Mouse (Mus musculus) MEL (cell line): ENCODE measurements around the gene Pold4. TPM values are rescaled to one million over a fixed set of nuclear protein-coding genes. Genes with fewer than 3 reads are reported as not detected.

ENCODE experiments used
- DNase-seq: peaks from one replicate; pipeline ENCODE4 v3.0.0; 2011; ENCODE audit warnings: low read depth, low spot score
- H3K27ac ChIP-seq: 2 replicates; pipeline ENCODE4 v1.5.1; 2012; ENCODE audit warnings: low read depth, mild to moderate bottlenecking, control low read depth, low read length, moderate library complexity; ENCODE audit not compliant: control insufficient read depth
- H3K27me3 ChIP-seq, 2 experiments: fragments of 150-350 bp in 1 of 2; sonication (generic) in 1 of 2; 2 replicates each; pipeline ENCODE4 v1.6.1; 2012; ENCODE audit warnings: low read length in 2 of 2, mild to moderate bottlenecking in 2 of 2, improper control_type of control experiment in 1 of 2, moderate library complexity in 1 of 2; ENCODE audit not compliant: insufficient read depth in 2 of 2, control insufficient read depth in 1 of 2
- H3K36me3 ChIP-seq, 2 experiments: 2 replicates each; pipeline ENCODE4 v1.6.1; 2012 to 2014; ENCODE audit warnings: low read length in 2 of 2, improper control_type of control experiment in 1 of 2, inconsistent platforms in 1 of 2, mild to moderate bottlenecking in 1 of 2; ENCODE audit not compliant: insufficient read depth in 2 of 2, control insufficient read depth in 1 of 2
- H3K4me1 ChIP-seq, 2 experiments: fragments of 150-350 bp in 1 of 2; sonication (generic) in 1 of 2; 2 replicates each; pipeline ENCODE4 v1.6.1; 2012; ENCODE audit warnings: low read length in 2 of 2, improper control_type of control experiment in 1 of 2, mild to moderate bottlenecking in 1 of 2; ENCODE audit not compliant: insufficient read depth in 2 of 2, control insufficient read depth in 1 of 2
- H3K4me3 ChIP-seq, 2 experiments: fragments of 150-350 bp in 1 of 2; sonication (generic) in 1 of 2; 2 replicates each; pipeline ENCODE4 v1.5.1; 2012; ENCODE audit warnings: low read depth in 2 of 2, low read length in 2 of 2, mild to moderate bottlenecking in 2 of 2, moderate library complexity in 2 of 2, control low read depth in 1 of 2, improper control_type of control experiment in 1 of 2; ENCODE audit not compliant: control insufficient read depth in 1 of 2, insufficient read depth in 1 of 2
- H3K79me2 ChIP-seq: 2 replicates; pipeline ENCODE4 v1.6.1; 2012; ENCODE audit warnings: mild to moderate bottlenecking, low read length, moderate library complexity; ENCODE audit not compliant: control insufficient read depth, poor library complexity, insufficient read depth
- H3K9ac ChIP-seq: 2 replicates; pipeline ENCODE4 v1.6.1; 2012; ENCODE audit warnings: low read depth, mild to moderate bottlenecking, control low read depth, low read length, moderate library complexity; ENCODE audit not compliant: control insufficient read depth, poor library complexity, severe bottlenecking
- H3K9me3 ChIP-seq: fragments of 150-350 bp; sonication (generic); replicated peaks from 2 replicates; pipeline ENCODE4 v1.6.1; 2012; ENCODE audit warnings: mild to moderate bottlenecking, low read length, improper control_type of control experiment, moderate library complexity; ENCODE audit not compliant: insufficient read depth
- BHLHE40 ChIP-seq: IDR thresholded peaks from 2 replicates; pipeline ENCODE4 v1.6.1; 2012; ENCODE audit warnings: low read depth, mild to moderate bottlenecking, inconsistent platforms, low read length, improper control_type of control experiment, borderline replicate concordance
- CHD1 ChIP-seq: IDR thresholded peaks from 2 replicates; pipeline ENCODE4 v1.6.1; 2012; ENCODE audit warnings: low read depth, mild to moderate bottlenecking, inconsistent platforms, low read length, improper control_type of control experiment
- CTCF ChIP-seq, 3 experiments: IDR thresholded peaks in 2 of 3; conservative IDR thresholded peaks in 1 of 3; 2 replicates each; pipeline ENCODE4 v1.5.1; 2011 to 2012; ENCODE audit warnings: low read length in 3 of 3, low read depth in 2 of 3, mild to moderate bottlenecking in 2 of 3, improper control_type of control experiment in 1 of 3, inconsistent platforms in 1 of 3, mixed read lengths in 1 of 3, moderate library complexity in 1 of 3; ENCODE audit not compliant: control insufficient read depth in 1 of 3, insufficient read depth in 1 of 3, poor library complexity in 1 of 3, severe bottlenecking in 1 of 3
- E2F4 ChIP-seq: IDR thresholded peaks from 2 replicates; pipeline ENCODE4 v1.6.1; 2011; ENCODE audit warnings: low read depth, low read length, improper control_type of control experiment, borderline replicate concordance
- EP300 ChIP-seq, 2 experiments: IDR thresholded peaks; 2 replicates each; pipeline ENCODE4 v1.6.1; 2011; ENCODE audit warnings: improper control_type of control experiment in 2 of 2, low read length in 2 of 2, low read depth in 1 of 2, mild to moderate bottlenecking in 1 of 2
- ETS1 ChIP-seq: IDR thresholded peaks from 2 replicates; pipeline ENCODE4 v1.6.1; 2012; ENCODE audit warnings: low read depth, mild to moderate bottlenecking, inconsistent platforms, low read length, improper control_type of control experiment, moderate library complexity
- GATA1 ChIP-seq: IDR thresholded peaks from 2 replicates; pipeline ENCODE4 v1.6.1; 2011; ENCODE audit warnings: low read depth, low read length, improper control_type of control experiment
- HCFC1 ChIP-seq: IDR thresholded peaks from 2 replicates; pipeline ENCODE4 v1.6.1; 2012; ENCODE audit warnings: low read depth, mild to moderate bottlenecking, inconsistent platforms, low read length, improper control_type of control experiment, moderate library complexity
- JUND ChIP-seq: IDR thresholded peaks from 2 replicates; pipeline ENCODE4 v1.6.1; 2011; ENCODE audit warnings: low read depth, mild to moderate bottlenecking, improper control_type of control experiment, low read length
- MAFK ChIP-seq: IDR thresholded peaks from 2 replicates; pipeline ENCODE4 v1.6.1; 2011; ENCODE audit warnings: low read depth, mild to moderate bottlenecking, low read length, improper control_type of control experiment, borderline replicate concordance
- MAX ChIP-seq: IDR thresholded peaks from 2 replicates; pipeline ENCODE4 v1.6.1; 2011; ENCODE audit warnings: low read length, improper control_type of control experiment
- MAZ ChIP-seq: IDR thresholded peaks from 2 replicates; pipeline ENCODE4 v1.6.1; 2012; ENCODE audit warnings: low read depth, mild to moderate bottlenecking, inconsistent platforms, low read length, improper control_type of control experiment
- MEF2A ChIP-seq: IDR thresholded peaks from 2 replicates; pipeline ENCODE4 v1.6.1; 2014; ENCODE audit warnings: low read depth, mild to moderate bottlenecking, inconsistent platforms, low read length, improper control_type of control experiment; ENCODE audit not compliant: poor library complexity, insufficient replicate concordance, severe bottlenecking; ENCODE audit errors: extremely low read depth
- MXI1 ChIP-seq: IDR thresholded peaks from 2 replicates; pipeline ENCODE4 v1.6.1; 2011; ENCODE audit warnings: mild to moderate bottlenecking, low read depth, low read length, improper control_type of control experiment
- MYB ChIP-seq: IDR thresholded peaks from 2 replicates; pipeline ENCODE4 v1.6.1; 2011; ENCODE audit warnings: mild to moderate bottlenecking, low read depth, low read length, improper control_type of control experiment
- NELFE ChIP-seq: IDR thresholded peaks from 2 replicates; pipeline ENCODE4 v1.6.1; 2011; ENCODE audit warnings: low read depth, low read length, improper control_type of control experiment
- NRF1 ChIP-seq: IDR thresholded peaks from 2 replicates; pipeline ENCODE4 v1.6.1; 2014; ENCODE audit warnings: low read depth, mild to moderate bottlenecking, inconsistent platforms, low read length, improper control_type of control experiment, moderate library complexity; ENCODE audit not compliant: poor library complexity, insufficient read depth, severe bottlenecking
- POLR2A ChIP-seq, 2 experiments: IDR thresholded peaks; 2 replicates each; pipeline ENCODE4 v1.6.1; 2011 to 2012; ENCODE audit warnings: low read length in 2 of 2, mild to moderate bottlenecking in 2 of 2, control low read depth in 1 of 2, improper control_type of control experiment in 1 of 2, low read depth in 1 of 2, moderate library complexity in 1 of 2; ENCODE audit not compliant: control insufficient read depth in 1 of 2, insufficient read depth in 1 of 2, poor library complexity in 1 of 2
- POLR2AphosphoS5 ChIP-seq: IDR thresholded peaks from 2 replicates; pipeline ENCODE4 v1.6.1; 2012; ENCODE audit warnings: low read depth, borderline replicate concordance, mild to moderate bottlenecking, inconsistent platforms, low read length, moderate library complexity, mixed read lengths
- RAD21 ChIP-seq: IDR thresholded peaks from 2 replicates; pipeline ENCODE4 v1.6.1; 2011; ENCODE audit warnings: mild to moderate bottlenecking, low read depth, low read length, improper control_type of control experiment
- RCOR1 ChIP-seq: IDR thresholded peaks from 2 replicates; pipeline ENCODE4 v1.6.1; 2012; ENCODE audit warnings: low read depth, mild to moderate bottlenecking, inconsistent platforms, low read length, improper control_type of control experiment
- SMC3 ChIP-seq: IDR thresholded peaks from 2 replicates; pipeline ENCODE4 v1.6.1; 2011; ENCODE audit warnings: low read depth, low read length, improper control_type of control experiment
- TAL1 ChIP-seq: IDR thresholded peaks from 2 replicates; pipeline ENCODE4 v1.6.1; 2012; ENCODE audit warnings: mild to moderate bottlenecking, inconsistent platforms, low read length, moderate library complexity, mixed read lengths
- TCF12 ChIP-seq: IDR thresholded peaks from 2 replicates; pipeline ENCODE4 v1.6.1; 2014; ENCODE audit warnings: low read depth, mild to moderate bottlenecking, inconsistent platforms, low read length, improper control_type of control experiment, moderate library complexity
- UBTF ChIP-seq: IDR thresholded peaks from 2 replicates; pipeline ENCODE4 v1.6.1; 2012; ENCODE audit warnings: low read depth, mild to moderate bottlenecking, inconsistent platforms, low read length, improper control_type of control experiment, moderate library complexity, borderline replicate concordance; ENCODE audit not compliant: insufficient read depth
- USF1 ChIP-seq: IDR thresholded peaks from 2 replicates; pipeline ENCODE4 v1.6.1; 2014; ENCODE audit warnings: low read depth, mild to moderate bottlenecking, inconsistent platforms, low read length, improper control_type of control experiment, moderate library complexity
- USF2 ChIP-seq, 2 experiments: IDR thresholded peaks; 2 replicates each; pipeline ENCODE4 v1.6.1; 2011 to 2012; ENCODE audit warnings: improper control_type of control experiment in 2 of 2, low read length in 2 of 2, borderline replicate concordance in 1 of 2, inconsistent platforms in 1 of 2, low read depth in 1 of 2, mild to moderate bottlenecking in 1 of 2; ENCODE audit not compliant: insufficient read depth in 1 of 2
- ZC3H11A ChIP-seq: IDR thresholded peaks from 2 replicates; pipeline ENCODE4 v1.6.1; 2012; ENCODE audit warnings: low read depth, mild to moderate bottlenecking, inconsistent platforms, low read length, improper control_type of control experiment
- ZKSCAN1 ChIP-seq: IDR thresholded peaks from 2 replicates; pipeline ENCODE4 v1.6.1; 2012; ENCODE audit warnings: low read depth, mild to moderate bottlenecking, inconsistent platforms, low read length, improper control_type of control experiment, moderate library complexity
- ZMIZ1 ChIP-seq: IDR thresholded peaks from 2 replicates; pipeline ENCODE4 v1.6.1; 2012; ENCODE audit warnings: low read depth, mild to moderate bottlenecking, inconsistent platforms, low read length, improper control_type of control experiment, moderate library complexity
- ZNF384 ChIP-seq: IDR thresholded peaks from 2 replicates; pipeline ENCODE4 v1.6.1; 2012; ENCODE audit warnings: low read depth, mild to moderate bottlenecking, inconsistent platforms, low read length, improper control_type of control experiment
- polyA plus RNA-seq, 2 experiments: library from polyadenylated mRNA; stranded (reverse) in 1 of 2; unstranded in 1 of 2; fragments of >175 nt in 1 of 2; fragments of >200 nt in 1 of 2; gene quantifications; 2 replicates each; pipeline versions ENCODE4 v1.2.1 to v1.2.4; 2012; ENCODE audit warnings: low replicate concordance in 2 of 2, low read depth in 1 of 2; ENCODE audit not compliant: insufficient read length in 2 of 2, insufficient read depth in 1 of 2, missing spikeins in 1 of 2
- total RNA-seq: library from RNA; depleted of rRNA; stranded (reverse); fragments of 300-350 nt; gene quantifications from 2 replicates; pipeline ENCODE4 v1.2.3, GENCODE M21; 2012

Pold4 gene
- total and polyA plus RNA-seq, 3 experiments = 18.5 to 40.4 TPM; not detected in 1

DNA sequence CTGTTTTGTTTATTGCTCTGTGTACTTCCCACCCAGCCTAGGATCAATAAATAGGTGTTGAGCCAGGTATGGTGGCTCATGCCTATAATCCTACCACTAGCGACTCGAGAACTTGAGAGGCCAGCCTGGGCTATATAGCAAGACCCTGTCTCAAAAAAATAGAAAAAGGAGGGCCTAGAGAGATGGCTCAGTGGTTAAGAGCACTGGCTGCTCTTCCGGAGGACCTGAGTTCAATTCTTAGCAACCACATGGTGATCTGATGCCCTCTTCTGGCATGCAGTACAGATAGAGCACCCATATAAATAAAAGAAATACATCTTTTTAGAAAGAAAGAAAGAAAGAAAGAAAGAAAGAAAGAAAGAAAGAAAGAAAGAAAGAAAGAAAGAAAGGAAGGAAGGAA, 28.6 kb upstream of the Pold4 start (continued):
- TF ChIP-seq MXI1 (no peak), POLR2AphosphoS5 (no peak), ZNF384 (no peak), HCFC1 (0 out of 2 replicates have a peak, but pooled peaks have one; percentile 19), ZC3H11A (peak; percentile 27; the same call in 1 of the 2 replicates), MAZ (no peak), POLR2A (IDR thresholded peaks at IDR 0.05; ENCODE audit: control insufficient read depth in 1 of 2, insufficient read depth in 1 of 2, low read depth in 1 of 2, low read length in 2 of 2, poor library complexity in 1 of 2) (no peak), E2F4 (no peak), MAFK (no peak), MEF2A (no peak), CTCF (IDR thresholded peaks at IDR 0.05 in 2 of 3, conservative IDR thresholded peaks at IDR 0.05 in 1 of 3; ENCODE audit: control insufficient read depth in 1 of 3, insufficient read depth in 1 of 3, low read depth in 2 of 3, low read length in 3 of 3, poor library complexity in 1 of 3, severe bottlenecking in 1 of 3) (peak in 2 of 3 experiments; percentile 10 to 42; a peak in 2 of 6 replicates), SMC3 (no peak), MYB (no peak), RAD21 (peak; percentile 41), NRF1 (no peak), UBTF (no peak), USF2 (IDR thresholded peaks at IDR 0.05; ENCODE audit: borderline replicate concordance in 1 of 2, insufficient read depth in 1 of 2, low read depth in 1 of 2, low read length in 2 of 2) (no peak), JUND (no peak), ETS1 (no peak), BHLHE40 (no peak), TCF12 (no peak)

- no peaks in the 10 kb centered on the region for H3K9me3 ChIP-seq
- H3K79me2 ChIP-seq = peaks cover 16% of the 10 kb centered on the region
- H3K27me3 ChIP-seq = no peaks in the 10 kb centered on the region
- peak; percentile 84 for DNase-seq
- peak overlapping the region; percentile 38 to 41 for H3K4me3 ChIP-seq
- peak overlapping the region; percentile 58 for H3K9ac ChIP-seq
- peaks cover 0 to 24% of the 10 kb centered on the region in 2 experiments; a peak in 2 of 4 replicates for H3K36me3 ChIP-seq
- H3K4me1 ChIP-seq = peaks cover 9 to 38% of the 10 kb centered on the region in 2 experiments
- H3K27ac ChIP-seq = peak overlapping the region; percentile 74
- TF ChIP-seq GATA1 = no peak
- peak; percentile 57; the same call in 1 of the 2 replicates for TF ChIP-seq CHD1
- no peak for TF ChIP-seq USF2 (IDR thresholded peaks at IDR 0.05; ENCODE audit: borderline replicate concordance in 1 of 2, insufficient read depth in 1 of 2, low read depth in 1 of 2, low read length in 2 of 2)
- TF ChIP-seq TAL1 = no peak
- peak; percentile 10 to 39; a peak in 1 of 4 replicates for TF ChIP-seq EP300 (IDR thresholded peaks at IDR 0.05; ENCODE audit: low read depth in 1 of 2, low read length in 2 of 2)
- no peak for TF ChIP-seq E2F4
- TF ChIP-seq MAX = no peak
- no peak for TF ChIP-seq MYB
- TF ChIP-seq POLR2A (IDR thresholded peaks at IDR 0.05; ENCODE audit: control insufficient read depth in 1 of 2, insufficient read depth in 1 of 2, low read depth in 1 of 2, low read length in 2 of 2, poor library complexity in 1 of 2) = peak in 1 of 2 experiments; percentile 64; a peak in 2 of 4 replicates
- no peak for TF ChIP-seq ZC3H11A
- TF ChIP-seq ZKSCAN1 = no peak
- peak; percentile 4; the same call in 1 of the 2 replicates for TF ChIP-seq USF1
- TF ChIP-seq NELFE = peak; percentile 50
- no peak for TF ChIP-seq RAD21
- TF ChIP-seq BHLHE40 = no peak
- TF ChIP-seq ZMIZ1 = no peak
- TF ChIP-seq RCOR1 = no peak
- no peak for TF ChIP-seq CTCF (IDR thresholded peaks at IDR 0.05 in 2 of 3, conservative IDR thresholded peaks at IDR 0.05 in 1 of 3; ENCODE audit: control insufficient read depth in 1 of 3, insufficient read depth in 1 of 3, low read depth in 2 of 3, low read length in 3 of 3, poor library complexity in 1 of 3, severe bottlenecking in 1 of 3)
These were observed 27.9 kb upstream of the Pold4 start for GRCm38 (mm10) chr19:4203604-4204326.
